Mouse (Mus musculus) MEL (cell line): ENCODE measurements around the gene Phlda2. TPM values are rescaled to one million over a fixed set of nuclear protein-coding genes. Genes with fewer than 3 reads are reported as not detected.
A peak's percentile ranks its signal among the peaks of the same experiment; 100 is the strongest.

ENCODE experiments used
- DNase-seq: peaks from one replicate; pipeline ENCODE4 v3.0.0; 2011; ENCODE audit warnings: low read depth, low spot score
- H3K27ac ChIP-seq: 2 replicates; pipeline ENCODE4 v1.5.1; 2012; ENCODE audit warnings: low read depth, mild to moderate bottlenecking, control low read depth, low read length, moderate library complexity; ENCODE audit not compliant: control insufficient read depth
- H3K27me3 ChIP-seq, 2 experiments: fragments of 150-350 bp in 1 of 2; sonication (generic) in 1 of 2; 2 replicates each; pipeline ENCODE4 v1.6.1; 2012; ENCODE audit warnings: low read length in 2 of 2, mild to moderate bottlenecking in 2 of 2, improper control_type of control experiment in 1 of 2, moderate library complexity in 1 of 2; ENCODE audit not compliant: insufficient read depth in 2 of 2, control insufficient read depth in 1 of 2
- H3K36me3 ChIP-seq, 2 experiments: 2 replicates each; pipeline ENCODE4 v1.6.1; 2012 to 2014; ENCODE audit warnings: low read length in 2 of 2, improper control_type of control experiment in 1 of 2, inconsistent platforms in 1 of 2, mild to moderate bottlenecking in 1 of 2; ENCODE audit not compliant: insufficient read depth in 2 of 2, control insufficient read depth in 1 of 2
- H3K4me1 ChIP-seq, 2 experiments: fragments of 150-350 bp in 1 of 2; sonication (generic) in 1 of 2; 2 replicates each; pipeline ENCODE4 v1.6.1; 2012; ENCODE audit warnings: low read length in 2 of 2, improper control_type of control experiment in 1 of 2, mild to moderate bottlenecking in 1 of 2; ENCODE audit not compliant: insufficient read depth in 2 of 2, control insufficient read depth in 1 of 2
- H3K4me3 ChIP-seq, 2 experiments: fragments of 150-350 bp in 1 of 2; sonication (generic) in 1 of 2; 2 replicates each; pipeline ENCODE4 v1.5.1; 2012; ENCODE audit warnings: low read depth in 2 of 2, low read length in 2 of 2, mild to moderate bottlenecking in 2 of 2, moderate library complexity in 2 of 2, control low read depth in 1 of 2, improper control_type of control experiment in 1 of 2; ENCODE audit not compliant: control insufficient read depth in 1 of 2, insufficient read depth in 1 of 2
- H3K79me2 ChIP-seq: 2 replicates; pipeline ENCODE4 v1.6.1; 2012; ENCODE audit warnings: mild to moderate bottlenecking, low read length, moderate library complexity; ENCODE audit not compliant: control insufficient read depth, poor library complexity, insufficient read depth
- H3K9ac ChIP-seq: 2 replicates; pipeline ENCODE4 v1.6.1; 2012; ENCODE audit warnings: low read depth, mild to moderate bottlenecking, control low read depth, low read length, moderate library complexity; ENCODE audit not compliant: control insufficient read depth, poor library complexity, severe bottlenecking
- H3K9me3 ChIP-seq: fragments of 150-350 bp; sonication (generic); replicated peaks from 2 replicates; pipeline ENCODE4 v1.6.1; 2012; ENCODE audit warnings: mild to moderate bottlenecking, low read length, improper control_type of control experiment, moderate library complexity; ENCODE audit not compliant: insufficient read depth
- BHLHE40 ChIP-seq: IDR thresholded peaks from 2 replicates; pipeline ENCODE4 v1.6.1; 2012; ENCODE audit warnings: low read depth, mild to moderate bottlenecking, inconsistent platforms, low read length, improper control_type of control experiment, borderline replicate concordance
- CHD1 ChIP-seq: IDR thresholded peaks from 2 replicates; pipeline ENCODE4 v1.6.1; 2012; ENCODE audit warnings: low read depth, mild to moderate bottlenecking, inconsistent platforms, low read length, improper control_type of control experiment
- CHD2 ChIP-seq: IDR thresholded peaks from 2 replicates; pipeline ENCODE4 v1.6.1; 2011; ENCODE audit warnings: low read length, improper control_type of control experiment
- E2F4 ChIP-seq: IDR thresholded peaks from 2 replicates; pipeline ENCODE4 v1.6.1; 2011; ENCODE audit warnings: low read depth, low read length, improper control_type of control experiment, borderline replicate concordance
- ELF1 ChIP-seq: IDR thresholded peaks from 2 replicates; pipeline ENCODE4 v1.6.1; 2014; ENCODE audit warnings: low read depth, mild to moderate bottlenecking, inconsistent platforms, low read length, improper control_type of control experiment, moderate library complexity
- EP300 ChIP-seq, 2 experiments: IDR thresholded peaks; 2 replicates each; pipeline ENCODE4 v1.6.1; 2011; ENCODE audit warnings: improper control_type of control experiment in 2 of 2, low read length in 2 of 2, low read depth in 1 of 2, mild to moderate bottlenecking in 1 of 2
- ETS1 ChIP-seq: IDR thresholded peaks from 2 replicates; pipeline ENCODE4 v1.6.1; 2012; ENCODE audit warnings: low read depth, mild to moderate bottlenecking, inconsistent platforms, low read length, improper control_type of control experiment, moderate library complexity
- HCFC1 ChIP-seq: IDR thresholded peaks from 2 replicates; pipeline ENCODE4 v1.6.1; 2012; ENCODE audit warnings: low read depth, mild to moderate bottlenecking, inconsistent platforms, low read length, improper control_type of control experiment, moderate library complexity
- MAFK ChIP-seq: IDR thresholded peaks from 2 replicates; pipeline ENCODE4 v1.6.1; 2011; ENCODE audit warnings: low read depth, mild to moderate bottlenecking, low read length, improper control_type of control experiment, borderline replicate concordance
- MAZ ChIP-seq: IDR thresholded peaks from 2 replicates; pipeline ENCODE4 v1.6.1; 2012; ENCODE audit warnings: low read depth, mild to moderate bottlenecking, inconsistent platforms, low read length, improper control_type of control experiment
- MEF2A ChIP-seq: IDR thresholded peaks from 2 replicates; pipeline ENCODE4 v1.6.1; 2014; ENCODE audit warnings: low read depth, mild to moderate bottlenecking, inconsistent platforms, low read length, improper control_type of control experiment; ENCODE audit not compliant: poor library complexity, insufficient replicate concordance, severe bottlenecking; ENCODE audit errors: extremely low read depth
- MYB ChIP-seq: IDR thresholded peaks from 2 replicates; pipeline ENCODE4 v1.6.1; 2011; ENCODE audit warnings: mild to moderate bottlenecking, low read depth, low read length, improper control_type of control experiment
- MYC ChIP-seq: IDR thresholded peaks from 2 replicates; pipeline ENCODE4 v1.6.1; 2011; ENCODE audit warnings: low read depth, mild to moderate bottlenecking, low read length, improper control_type of control experiment, moderate library complexity
- NELFE ChIP-seq: IDR thresholded peaks from 2 replicates; pipeline ENCODE4 v1.6.1; 2011; ENCODE audit warnings: low read depth, low read length, improper control_type of control experiment
- NRF1 ChIP-seq: IDR thresholded peaks from 2 replicates; pipeline ENCODE4 v1.6.1; 2014; ENCODE audit warnings: low read depth, mild to moderate bottlenecking, inconsistent platforms, low read length, improper control_type of control experiment, moderate library complexity; ENCODE audit not compliant: poor library complexity, insufficient read depth, severe bottlenecking
- POLR2AphosphoS5 ChIP-seq: IDR thresholded peaks from 2 replicates; pipeline ENCODE4 v1.6.1; 2012; ENCODE audit warnings: low read depth, borderline replicate concordance, mild to moderate bottlenecking, inconsistent platforms, low read length, moderate library complexity, mixed read lengths
- RAD21 ChIP-seq: IDR thresholded peaks from 2 replicates; pipeline ENCODE4 v1.6.1; 2011; ENCODE audit warnings: mild to moderate bottlenecking, low read depth, low read length, improper control_type of control experiment
- RCOR1 ChIP-seq: IDR thresholded peaks from 2 replicates; pipeline ENCODE4 v1.6.1; 2012; ENCODE audit warnings: low read depth, mild to moderate bottlenecking, inconsistent platforms, low read length, improper control_type of control experiment
- SIN3A ChIP-seq: IDR thresholded peaks from 2 replicates; pipeline ENCODE4 v1.6.1; 2012; ENCODE audit warnings: low read length, improper control_type of control experiment, inconsistent platforms
- SMC3 ChIP-seq: IDR thresholded peaks from 2 replicates; pipeline ENCODE4 v1.6.1; 2011; ENCODE audit warnings: low read depth, low read length, improper control_type of control experiment
- TAL1 ChIP-seq: IDR thresholded peaks from 2 replicates; pipeline ENCODE4 v1.6.1; 2012; ENCODE audit warnings: mild to moderate bottlenecking, inconsistent platforms, low read length, moderate library complexity, mixed read lengths
- TBP ChIP-seq: IDR thresholded peaks from 2 replicates; pipeline ENCODE4 v1.8.0; 2011; ENCODE audit warnings: low read depth, low read length, improper control_type of control experiment
- TCF12 ChIP-seq: IDR thresholded peaks from 2 replicates; pipeline ENCODE4 v1.6.1; 2014; ENCODE audit warnings: low read depth, mild to moderate bottlenecking, inconsistent platforms, low read length, improper control_type of control experiment, moderate library complexity
- USF1 ChIP-seq: IDR thresholded peaks from 2 replicates; pipeline ENCODE4 v1.6.1; 2014; ENCODE audit warnings: low read depth, mild to moderate bottlenecking, inconsistent platforms, low read length, improper control_type of control experiment, moderate library complexity
- ZC3H11A ChIP-seq: IDR thresholded peaks from 2 replicates; pipeline ENCODE4 v1.6.1; 2012; ENCODE audit warnings: low read depth, mild to moderate bottlenecking, inconsistent platforms, low read length, improper control_type of control experiment
- ZKSCAN1 ChIP-seq: IDR thresholded peaks from 2 replicates; pipeline ENCODE4 v1.6.1; 2012; ENCODE audit warnings: low read depth, mild to moderate bottlenecking, inconsistent platforms, low read length, improper control_type of control experiment, moderate library complexity
- ZMIZ1 ChIP-seq: IDR thresholded peaks from 2 replicates; pipeline ENCODE4 v1.6.1; 2012; ENCODE audit warnings: low read depth, mild to moderate bottlenecking, inconsistent platforms, low read length, improper control_type of control experiment, moderate library complexity
- ZNF384 ChIP-seq: IDR thresholded peaks from 2 replicates; pipeline ENCODE4 v1.6.1; 2012; ENCODE audit warnings: low read depth, mild to moderate bottlenecking, inconsistent platforms, low read length, improper control_type of control experiment
- polyA plus RNA-seq, 2 experiments: library from polyadenylated mRNA; stranded (reverse) in 1 of 2; unstranded in 1 of 2; fragments of >175 nt in 1 of 2; fragments of >200 nt in 1 of 2; gene quantifications; 2 replicates each; pipeline versions ENCODE4 v1.2.1 to v1.2.4; 2012; ENCODE audit warnings: low replicate concordance in 2 of 2, low read depth in 1 of 2; ENCODE audit not compliant: insufficient read length in 2 of 2, insufficient read depth in 1 of 2, missing spikeins in 1 of 2
- total RNA-seq: library from RNA; depleted of rRNA; stranded (reverse); fragments of 300-350 nt; gene quantifications from 2 replicates; pipeline ENCODE4 v1.2.3, GENCODE M21; 2012

Gene Phlda2
- total and polyA plus RNA-seq, 3 experiments = 152 to 253 TPM; not detected in 1

DNA sequence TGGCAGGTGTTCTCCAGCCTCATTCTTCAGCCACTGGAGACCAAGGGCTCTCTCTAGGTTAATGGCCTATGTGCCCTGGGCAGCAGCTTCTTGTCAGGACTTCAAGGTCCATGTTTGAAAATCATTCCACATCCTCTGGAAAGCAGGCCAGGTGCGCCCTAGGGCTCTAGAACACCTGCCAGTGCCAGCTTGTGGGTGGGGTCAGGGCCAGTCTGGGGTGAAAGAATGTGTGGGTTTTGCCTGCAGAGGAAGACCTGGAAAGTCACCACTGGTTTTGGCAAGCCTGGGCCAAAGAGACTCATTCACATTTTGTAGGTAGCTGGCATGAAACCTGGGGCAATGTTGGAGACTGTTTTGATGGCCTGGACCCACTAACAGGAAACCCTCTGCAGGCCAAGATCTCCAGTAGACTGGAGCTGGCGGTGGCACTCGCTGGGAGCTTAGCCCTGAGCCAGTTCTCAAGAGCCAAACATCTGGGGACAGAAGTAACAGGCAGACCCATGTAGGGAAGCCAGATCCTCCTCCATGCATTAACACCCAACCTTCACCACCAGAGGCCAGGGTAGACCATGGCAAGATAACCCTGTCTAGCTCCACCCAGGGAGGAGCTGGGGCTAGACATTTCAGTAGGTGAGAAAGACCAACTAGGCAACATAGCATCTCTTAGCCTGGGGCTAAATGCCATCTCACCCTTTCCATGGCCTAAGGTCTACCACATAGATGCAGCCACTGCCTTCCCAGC, 7.8 kb upstream of the Phlda2 start (continued):
- 0 out of 2 replicates have a peak, but pooled peaks have one; percentile 14 for TF ChIP-seq NELFE
- no peak for TF ChIP-seq CHD2
- no peak for TF ChIP-seq ELF1

DNA sequence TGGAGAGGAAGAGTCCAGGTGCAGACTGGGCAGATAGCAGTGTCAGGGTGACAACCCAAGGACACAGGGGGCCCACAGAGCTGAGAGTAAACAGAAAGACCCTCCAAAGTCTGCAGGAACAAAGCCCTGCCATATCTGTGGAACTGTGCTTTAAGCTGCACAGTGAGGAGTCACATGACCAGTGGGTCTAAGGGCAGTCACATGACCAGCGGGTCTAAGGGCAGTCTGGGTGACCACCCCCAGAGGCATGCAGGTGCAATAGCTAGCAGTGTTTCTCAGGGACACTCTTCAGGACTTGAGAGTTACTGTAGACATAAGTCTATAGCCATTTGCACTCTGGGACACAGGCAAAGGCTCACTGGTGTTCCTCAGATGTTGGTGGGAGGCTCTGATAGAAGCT, 6.6 kb upstream of the Phlda2 start:
- TF ChIP-seq RCOR1 = no peak
- no peak for TF ChIP-seq MEF2A
- no peak for TF ChIP-seq BHLHE40
- TF ChIP-seq CHD2 = no peak
- TF ChIP-seq NELFE = no peak
- TF ChIP-seq USF1 = peak; percentile 65
- DNase-seq = no peak
- Histone ChIP-seq H3K4me1 (peaks cover 0 to 9% of the 10 kb centered on the region in 2 experiments; a peak in 2 of 4 replicates), H3K9me3 (no peaks in the 10 kb centered on the region), H3K27me3 (no peaks in the 10 kb centered on the region), H3K79me2 (no peaks in the 10 kb centered on the region), H3K36me3 (no peaks in the 10 kb centered on the region; a peak in 1 of 4 replicates), H3K27ac (no peak overlapping the region), H3K9ac (no peak overlapping the region), H3K4me3 (no peak overlapping the region)

- Histone ChIP-seq H3K4me3 (no peak overlapping the region), H3K36me3 (peaks cover 0 to 2% of the 10 kb centered on the region in 2 experiments; a peak in 1 of 4 replicates), H3K27me3 (no peaks in the 10 kb centered on the region), H3K9me3 (no peaks in the 10 kb centered on the region), H3K4me1 (peaks cover 0 to 9% of the 10 kb centered on the region in 2 experiments; a peak in 2 of 4 replicates), H3K27ac (no peak overlapping the region), H3K79me2 (peaks cover 5% of the 10 kb centered on the region), H3K9ac (no peak overlapping the region)
- peak; percentile 91 for DNase-seq
- TF ChIP-seq ETS1 = 0 out of 2 replicates have a peak, but pooled peaks have one; percentile 7
- TF ChIP-seq ZKSCAN1 = no peak
- TF ChIP-seq EP300 (IDR thresholded peaks at IDR 0.05; ENCODE audit: low read depth in 1 of 2, low read length in 2 of 2) = no peak
- no peak for TF ChIP-seq TAL1
- no peak for TF ChIP-seq E2F4
- no peak for TF ChIP-seq CHD1
- no peak for TF ChIP-seq TBP
- TF ChIP-seq RCOR1 = no peak
- TF ChIP-seq SIN3A = peak; percentile 82
- no peak for TF ChIP-seq POLR2AphosphoS5
- no peak for TF ChIP-seq HCFC1
- no peak for TF ChIP-seq TCF12
- TF ChIP-seq MAZ = no peak
- no peak for TF ChIP-seq MAFK
- TF ChIP-seq NRF1 = no peak
- TF ChIP-seq CHD2 = no peak
- TF ChIP-seq MYB = no peak
- peak; percentile 89 for TF ChIP-seq ZC3H11A
- TF ChIP-seq USF1 = no peak
- TF ChIP-seq MYC = peak; percentile 83; the same call in 1 of the 2 replicates
- peak; percentile 98 for TF ChIP-seq RAD21
- TF ChIP-seq SMC3 = peak; percentile 88
- TF ChIP-seq ZNF384 = peak; percentile 65
- no peak for TF ChIP-seq ZMIZ1
Measured at GRCm38 (mm10) chr7:143506675-143507074, 3.7 kb upstream of the Phlda2 start.
